20 mouse cellular contexts compared by ENCODE assay signal in the genomic region with DNA sequence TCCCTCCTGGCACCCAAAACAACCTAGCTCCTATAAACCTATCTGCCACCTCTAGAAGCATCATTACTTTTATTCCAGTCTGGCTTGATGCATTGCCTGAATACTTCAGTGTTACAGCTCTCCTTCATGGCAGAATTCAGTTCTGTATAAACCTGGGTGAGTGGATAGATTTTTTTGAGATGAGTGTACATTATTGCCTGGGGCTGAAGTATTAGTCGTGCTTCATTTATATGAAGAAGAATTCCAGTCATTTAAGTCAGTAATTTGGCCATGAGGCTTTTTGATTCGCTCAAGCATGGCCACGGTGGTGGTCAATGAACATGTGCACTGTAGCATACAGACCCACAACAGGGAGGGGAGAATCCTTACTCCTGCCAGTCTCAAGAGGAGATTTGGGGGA.
DNase-seq lines count a peak whose midpoint lies in the region; ATAC-seq and TF ChIP-seq lines count a peak whose summit lies in the region.
"Had no signal": no experiment of that assay in that cellular context is flagged by ENCODE, and none has a peak within 500 bp of the region (broad histone marks: within the 10 kb centered on the region; RNA-seq: fewer than 3 reads in every experiment).

No protein-coding gene starts in this region.

- H3K4me2 ChIP-seq in hindbrain, embryonic 16.5 days (ENCODE audit: low read length) = no peak overlapping the region
- H3K4me2 ChIP-seq in hindbrain, embryonic 12.5 days (replicated peaks) = no peak overlapping the region
- H3K4me2 ChIP-seq in hindbrain, postnatal 0 days (ENCODE audit: low read depth, low read length) = no peak overlapping the region
- H3K4me2 ChIP-seq: embryonic facial prominence, embryonic 12.5 days; heart, embryonic 13.5 days; intestine, embryonic 15.5 days had no signal

- no peak for DNase-seq in cerebellum, adult 2 months
- no peak for DNase-seq in cerebellum, postnatal 36 days
- DNase-seq in NIH3T3 (ENCODE audit: low read depth) = peak; percentile 7
- DNase-seq in hindbrain, postnatal 0 days (ENCODE audit: low spot score) = peak; percentile 15
- DNase-seq in adrenal gland, adult (ENCODE audit: inconsistent age in 2 of 2, low spot score in 1 of 2) = no peak
- DNase-seq in thymus, adult 18-20 months = no peak
- DNase-seq: adrenal gland, postnatal 10 days; cerebellum, adult 18-20 months; embryo, embryonic 11 days; gastrocnemius, adult 2 months; gastrocnemius, postnatal 25 days; heart, adult 11 months; heart, postnatal 36 days; kidney, adult 18-20 months had no signal

- 0 out of 2 replicates have a peak, but pooled peaks cover 3% of the 10 kb centered on the region for H3K9me3 ChIP-seq in hindbrain, embryonic 16.5 days (ENCODE audit: control insufficient read depth, low read length)
- no peaks in the 10 kb centered on the region; the same call in 1 of the 2 replicates for H3K9me3 ChIP-seq in hindbrain, embryonic 12.5 days (replicated peaks)
- no peaks in the 10 kb centered on the region for H3K9me3 ChIP-seq in hindbrain, postnatal 0 days (ENCODE audit: low read length)
- H3K9me3 ChIP-seq: embryonic facial prominence, embryonic 12.5 days; heart, embryonic 13.5 days; intestine, embryonic 15.5 days had no signal

- no peak for TF ChIP-seq POLR2A in cerebellum, adult 2 months (IDR thresholded peaks at IDR 0.05; ENCODE audit: borderline replicate concordance, insufficient read depth, low read length)

- H3K36me3 ChIP-seq in hindbrain, embryonic 16.5 days (ENCODE audit: control insufficient read depth, insufficient read depth, low read length) = no peaks in the 10 kb centered on the region
- H3K36me3 ChIP-seq in hindbrain, embryonic 12.5 days = no peaks in the 10 kb centered on the region
- no peaks in the 10 kb centered on the region for H3K36me3 ChIP-seq in hindbrain, postnatal 0 days (ENCODE audit: insufficient read depth, low read length)
- H3K36me3 ChIP-seq: embryonic facial prominence, embryonic 12.5 days; heart, embryonic 13.5 days; intestine, embryonic 15.5 days had no signal

- no peak for ATAC-seq in hindbrain, embryonic 16.5 days
- no peak for ATAC-seq in hindbrain, embryonic 12.5 days (ENCODE audit: low FRiP score)
- no peak for ATAC-seq in hindbrain, postnatal 0 days
- ATAC-seq: forebrain, embryonic 14.5 days; intestine, embryonic 15.5 days had no signal

- 0 out of 2 replicates have a peak overlapping the region, but pooled peaks have one; percentile 21 for H3K27ac ChIP-seq in cerebellum, adult 2 months (ENCODE audit: insufficient read depth, low read length)
- peak overlapping the region; percentile 44 for H3K27ac ChIP-seq in hindbrain, embryonic 16.5 days (ENCODE audit: low read depth, low read length)
- no peak overlapping the region for H3K27ac ChIP-seq in hindbrain, embryonic 12.5 days
- no peak overlapping the region for H3K27ac ChIP-seq in hindbrain, postnatal 0 days
- H3K27ac ChIP-seq: embryonic facial prominence, embryonic 12.5 days; gastrocnemius, adult 2 months; heart, embryonic 13.5 days; intestine, embryonic 15.5 days had no signal

- H3K27me3 ChIP-seq in cerebellum, adult 2 months (ENCODE audit: control insufficient read depth, insufficient read depth, low read length) = no peaks in the 10 kb centered on the region
- H3K27me3 ChIP-seq in hindbrain, embryonic 16.5 days (replicated peaks; ENCODE audit: control insufficient read depth, insufficient read depth, low read length) = no peaks in the 10 kb centered on the region
- H3K27me3 ChIP-seq in hindbrain, embryonic 12.5 days = no peaks in the 10 kb centered on the region
- no peaks in the 10 kb centered on the region for H3K27me3 ChIP-seq in hindbrain, postnatal 0 days (ENCODE audit: insufficient read depth, low read length)
- H3K27me3 ChIP-seq: embryonic facial prominence, embryonic 12.5 days; heart, embryonic 13.5 days; intestine, embryonic 15.5 days had no signal

- no peak overlapping the region for H3K4me3 ChIP-seq in cerebellum, adult 2 months (replicated peaks; ENCODE audit: insufficient read depth, low read depth, low read length)
- H3K4me3 ChIP-seq in hindbrain, embryonic 16.5 days (ENCODE audit: low read length) = no peak overlapping the region
- H3K4me3 ChIP-seq in hindbrain, embryonic 12.5 days = no peak overlapping the region
- no peak overlapping the region for H3K4me3 ChIP-seq in hindbrain, postnatal 0 days (ENCODE audit: low read length)
- H3K4me3 ChIP-seq: embryonic facial prominence, embryonic 12.5 days; gastrocnemius, adult 2 months; heart, embryonic 13.5 days; intestine, embryonic 15.5 days had no signal

- TF ChIP-seq CTCF in cerebellum, adult 2 months (IDR thresholded peaks at IDR 0.05; ENCODE audit: borderline replicate concordance, insufficient read depth, low read depth, low read length) = no peak
- TF ChIP-seq CTCF in hindbrain, postnatal 0 days (IDR thresholded peaks at IDR 0.05; ENCODE audit: low read depth) = no peak

- H3K4me1 ChIP-seq in cerebellum, adult 2 months (ENCODE audit: control insufficient read depth, insufficient read depth, low read length) = peaks cover 3% of the 10 kb centered on the region; the same call in 1 of the 2 replicates
- H3K4me1 ChIP-seq in hindbrain, embryonic 16.5 days (ENCODE audit: control insufficient read depth, insufficient read depth, low read depth, low read length) = 0 out of 2 replicates have a peak, but pooled peaks cover 2% of the 10 kb centered on the region
- H3K4me1 ChIP-seq in hindbrain, embryonic 12.5 days = 0 out of 2 replicates have a peak, but pooled peaks cover 3% of the 10 kb centered on the region
- no peaks in the 10 kb centered on the region for H3K4me1 ChIP-seq in hindbrain, postnatal 0 days (ENCODE audit: insufficient read depth, low read length)
- H3K4me1 ChIP-seq: embryonic facial prominence, embryonic 12.5 days; heart, embryonic 13.5 days; intestine, embryonic 15.5 days had no signal

- H3K9ac ChIP-seq in hindbrain, embryonic 16.5 days (ENCODE audit: low read depth, low read length) = no peak overlapping the region
- no peak overlapping the region for H3K9ac ChIP-seq in hindbrain, embryonic 12.5 days
- no peak overlapping the region for H3K9ac ChIP-seq in hindbrain, postnatal 0 days (replicated peaks; ENCODE audit: low read length)
- H3K9ac ChIP-seq: embryonic facial prominence, embryonic 12.5 days; heart, embryonic 13.5 days; intestine, embryonic 15.5 days had no signal

- WGBS in cerebellum, adult 2 months = 57% methylated on average over 3 of the region's 3 CpGs
- WGBS in hindbrain, embryonic 16.5 days = 70% methylated on average over 3 of the region's 3 CpGs
- 73% methylated on average over 3 of the region's 3 CpGs for WGBS in hindbrain, embryonic 12.5 days
- 48% methylated on average over 3 of the region's 3 CpGs for WGBS in hindbrain, postnatal 0 days

Comparison
In these comparisons a context has a peak if more than half of its experiments do, and no peak if none do; other contexts are left out.
1. H3K27ac ChIP-seq: peak in cerebellum, adult 2 months (single experiment) and hindbrain, embryonic 16.5 days (single experiment); none in hindbrain, embryonic 12.5 days (single experiment) and hindbrain, postnatal 0 days (single experiment).
2. DNase-seq: peak in NIH3T3 (single experiment) and hindbrain, postnatal 0 days (single experiment); none in cerebellum, adult 2 months (0 of 2), cerebellum, postnatal 36 days (0 of 2), adrenal gland, adult (0 of 2) and thymus, adult 18-20 months (0 of 2).